Mouse (Mus musculus) bone marrow macrophage, adult 2 months (primary cell): Measurements from ENCODE around the gene Epha10.

ENCODE experiments used
- CTCF ChIP-seq: IDR thresholded peaks from 2 replicates; pipeline ENCODE4 v1.5.1; 2012; ENCODE audit warnings: low read depth, mild to moderate bottlenecking, low read length, moderate library complexity
- POLR2A ChIP-seq: IDR thresholded peaks from 2 replicates; pipeline ENCODE4 v1.6.1; 2012; ENCODE audit warnings: mild to moderate bottlenecking, low read depth, low read length, borderline replicate concordance

GRCm38 (mm10) chr4:124882151-124882729 is 1.5 kb downstream of the Epha10 start:
- TF ChIP-seq POLR2A: no peak
- TF ChIP-seq CTCF: no peak
